Mouse (Mus musculus) megakaryocyte, embryonic 14.5 days (primary cell): Measurements from ENCODE around the gene Gsn.

Experiments
- FLI1 ChIP-seq: IDR thresholded peaks from 2 replicates; pipeline ENCODE4 v1.6.1; 2012; ENCODE audit warnings: low read length, inconsistent platforms, mixed read lengths
- GATA1 ChIP-seq: IDR thresholded peaks from 3 replicates; pipeline ENCODE4 v1.6.1; 2012; ENCODE audit warnings: mixed read lengths, low read length, inconsistent platforms, borderline replicate concordance

DNA sequence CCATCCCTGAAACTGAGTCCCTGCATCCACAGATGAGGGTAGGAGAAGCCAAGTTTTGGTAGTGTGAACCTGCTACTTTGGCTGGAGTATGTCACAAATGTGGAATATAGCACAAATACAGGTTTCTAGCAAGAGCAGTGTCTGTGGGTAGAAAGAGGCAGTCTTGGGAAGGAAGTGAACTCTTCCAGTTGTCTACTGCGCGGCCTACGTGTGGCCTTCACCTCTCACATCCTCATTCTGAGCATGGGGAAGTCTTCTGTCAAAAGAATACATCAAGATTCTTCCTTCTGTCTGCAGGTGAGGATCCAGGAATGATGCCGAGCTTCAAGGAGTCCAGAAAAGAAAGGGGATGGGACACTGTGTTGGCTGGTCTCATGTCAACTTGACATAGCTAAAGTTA is 2.4 kb upstream of the Gsn start:
- no peak for TF ChIP-seq FLI1
- TF ChIP-seq GATA1: no peak
